Mouse (Mus musculus) kidney, embryonic 16.5 days (tissue): Measurements from ENCODE around the gene Haao. TPM values are rescaled to one million over a fixed set of nuclear protein-coding genes. Genes with fewer than 3 reads are reported as not detected.

ENCODE experiments used
- ATAC-seq: fragments of 200-750 bp; cut with Nextera tagmentation; 2 replicates; pipeline ENCODE4 v1.8.0; 2017; ENCODE audit warnings: moderate TSS enrichment; ENCODE audit not compliant: low FRiP score, low TSS enrichment
- H3K27ac ChIP-seq: fragments of 300-500 bp; sonication (generic); 2 replicates; pipeline ENCODE4 v1.5.1; 2014; ENCODE audit warnings: low read length
- H3K27me3 ChIP-seq: fragments of 300-500 bp; sonication (generic); 2 replicates; pipeline ENCODE4 v1.6.1; 2014; ENCODE audit warnings: low read length, control low read depth, mixed read lengths; ENCODE audit not compliant: insufficient read depth
- H3K36me3 ChIP-seq: fragments of 300-500 bp; sonication (generic); 2 replicates; pipeline ENCODE4 v1.6.1; 2014; ENCODE audit warnings: low read length, control low read depth, mixed read lengths; ENCODE audit not compliant: insufficient read depth
- H3K4me1 ChIP-seq: fragments of 300-500 bp; sonication (generic); 2 replicates; pipeline ENCODE4 v1.6.1; 2014; ENCODE audit warnings: low read length, control low read depth, mixed read lengths; ENCODE audit not compliant: insufficient read depth
- H3K4me2 ChIP-seq: fragments of 300-500 bp; sonication (generic); replicated peaks from 2 replicates; pipeline ENCODE4 v1.6.1; 2014; ENCODE audit warnings: low read depth, low read length
- H3K4me3 ChIP-seq: fragments of 300-500 bp; sonication (generic); 2 replicates; pipeline ENCODE4 v1.5.1; 2014; ENCODE audit warnings: mild to moderate bottlenecking, low read length
- H3K9ac ChIP-seq: fragments of 300-500 bp; sonication (generic); replicated peaks from 2 replicates; pipeline ENCODE4 v1.6.1; 2014; ENCODE audit warnings: low read length
- H3K9me3 ChIP-seq: fragments of 300-500 bp; sonication (generic); 2 replicates; pipeline ENCODE4 v1.6.1; 2016; ENCODE audit warnings: low read length, control low read depth
- WGBS: fragments of 180-500 bp; shearing (Covaris S2); extraction: QIAGEN DNeasy Blood & Tissue Kit; methylation state at CpG from one replicate; pipeline ENCODE4 v1.1.7; 2014; 5-methylcytosine and 5-hydroxymethylcytosine counted together
- polyA plus RNA-seq: library from polyadenylated mRNA; unstranded; fragments of >200 nt; fragmentation: Nextera tagmentation; extraction: Ambion mirVana; gene quantifications from 2 replicates; pipeline ENCODE4 v1.2.1, GENCODE M21; 2015

The Haao gene
- polyA plus RNA-seq, 1 experiment from 2014 or later, result 3.4 TPM

DNA sequence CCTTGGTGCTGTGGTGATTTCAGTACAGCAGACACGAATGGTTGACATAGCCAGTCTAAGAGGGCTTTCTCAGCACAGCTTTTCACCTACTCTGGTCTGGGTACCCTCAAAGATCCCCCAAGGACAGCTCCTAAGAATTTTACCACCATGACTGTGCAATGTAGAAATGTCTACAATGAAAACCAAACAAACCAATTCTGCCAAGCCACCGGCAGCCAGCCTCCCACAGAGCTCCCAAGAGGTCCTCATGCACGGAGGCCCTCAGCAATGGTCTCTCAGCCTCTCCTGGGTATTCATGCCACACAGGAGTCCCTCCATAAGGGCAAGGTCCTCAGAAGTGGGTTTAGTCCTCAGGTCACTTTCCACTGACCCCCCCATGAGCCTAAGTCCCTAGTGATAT, 38.6 kb upstream of the Haao start:
- H3K4me2 ChIP-seq, result no peak overlapping the region
- no peaks in the 10 kb centered on the region for H3K9me3 ChIP-seq
- ATAC-seq, result no peak
- H3K4me3 ChIP-seq, result no peak overlapping the region
- H3K27me3 ChIP-seq, result no peaks in the 10 kb centered on the region
- WGBS, result 82% methylated on average over 3 of the region's 3 CpGs
- peaks cover 25% of the 10 kb centered on the region for H3K4me1 ChIP-seq
- H3K27ac ChIP-seq, result no peak overlapping the region
- no peak overlapping the region for H3K9ac ChIP-seq
- no peaks in the 10 kb centered on the region for H3K36me3 ChIP-seq

DNA sequence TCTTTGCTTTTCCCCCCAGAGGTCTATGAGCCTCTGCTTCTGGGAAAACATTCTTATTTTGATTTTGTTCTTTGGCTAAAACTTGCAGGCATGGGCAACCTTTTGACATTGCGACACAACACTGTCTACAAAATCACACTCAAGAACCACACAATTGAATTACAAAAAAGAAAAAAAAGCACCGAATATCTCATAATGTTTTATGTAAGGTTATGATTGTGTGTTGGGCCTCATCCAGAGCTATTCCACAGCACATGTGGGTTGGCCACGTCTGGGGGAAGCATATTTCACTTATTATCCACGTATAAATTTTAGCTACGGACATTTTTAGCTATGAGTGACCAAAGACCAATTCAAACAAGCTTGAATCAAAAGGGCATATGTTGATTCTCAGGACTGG, 38.0 kb upstream of the Haao start:
- H3K27me3 ChIP-seq, result no peaks in the 10 kb centered on the region
- no peak overlapping the region for H3K9ac ChIP-seq
- H3K9me3 ChIP-seq, result no peaks in the 10 kb centered on the region
- no peak for ATAC-seq
- peaks cover 19% of the 10 kb centered on the region for H3K4me1 ChIP-seq
- H3K27ac ChIP-seq, result peak overlapping the region; percentile 58; the same call in 1 of the 2 replicates
- no peak overlapping the region for H3K4me3 ChIP-seq
- WGBS, result 77% methylated on average over 5 of the region's 5 CpGs
- H3K36me3 ChIP-seq, result no peaks in the 10 kb centered on the region
- no peak overlapping the region for H3K4me2 ChIP-seq

DNA sequence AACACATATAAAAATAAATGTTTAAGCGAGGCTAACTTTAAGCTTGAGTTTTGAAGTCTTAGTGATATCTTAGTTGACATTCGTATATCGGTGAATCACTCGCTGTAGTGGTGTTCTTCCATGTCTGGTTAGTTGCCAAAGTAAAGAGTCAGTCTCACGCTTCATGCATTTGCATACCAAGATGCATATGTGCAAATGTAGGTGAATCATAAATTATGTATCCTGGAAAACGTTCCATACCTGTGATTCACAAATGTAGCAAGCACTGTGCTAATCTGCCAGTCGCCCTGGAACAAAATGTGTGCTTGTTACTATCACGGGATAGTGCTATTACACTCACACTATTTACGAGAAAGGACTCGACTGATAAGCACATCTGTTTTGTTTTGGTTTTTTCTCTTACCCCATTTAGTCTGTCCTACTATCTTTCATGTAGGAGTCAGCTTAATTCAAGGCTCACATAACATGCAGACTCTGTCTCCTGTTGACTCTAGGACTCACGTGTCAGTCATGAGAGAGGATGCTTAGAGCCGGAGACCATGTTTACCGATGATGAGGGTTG, 37.3 kb upstream of the Haao start:
- Histone ChIP-seq H3K27ac (peak overlapping the region; percentile 58; the same call in 1 of the 2 replicates), H3K9ac (no peak overlapping the region), H3K4me3 (no peak overlapping the region), H3K4me1 (peaks cover 13% of the 10 kb centered on the region), H3K4me2 (no peak overlapping the region), H3K9me3 (no peaks in the 10 kb centered on the region), H3K36me3 (no peaks in the 10 kb centered on the region), H3K27me3 (no peaks in the 10 kb centered on the region)
- WGBS, result 69% methylated on average over 13 of the region's 13 CpGs
- no peak for ATAC-seq

DNA sequence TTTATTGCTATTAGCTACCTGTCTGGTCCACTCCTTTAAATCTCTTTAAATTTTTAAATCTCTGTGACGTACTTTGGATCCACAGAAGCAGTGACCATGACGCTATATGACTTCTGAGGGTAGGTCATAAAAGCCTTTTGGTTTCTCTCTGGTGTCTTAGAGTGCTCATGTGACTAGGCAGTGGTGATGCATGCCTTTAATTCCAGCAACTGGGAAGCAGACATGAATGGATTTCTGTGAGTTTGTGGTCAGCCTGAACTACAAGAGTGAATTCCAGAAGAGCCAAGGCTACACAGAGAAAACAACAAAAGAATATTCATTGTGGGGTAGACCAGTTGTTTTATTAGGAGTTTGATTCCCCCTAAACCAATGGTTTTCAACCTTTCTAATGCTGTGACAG, 35.0 kb upstream of the Haao start:
- H3K4me3 ChIP-seq, result no peak overlapping the region
- no peaks in the 10 kb centered on the region for H3K27me3 ChIP-seq
- no peaks in the 10 kb centered on the region for H3K36me3 ChIP-seq
- no peaks in the 10 kb centered on the region for H3K4me1 ChIP-seq
- no peaks in the 10 kb centered on the region for H3K9me3 ChIP-seq
- no peak overlapping the region for H3K4me2 ChIP-seq
- H3K27ac ChIP-seq, result no peak overlapping the region
- no peak overlapping the region for H3K9ac ChIP-seq
- no peak for ATAC-seq
- 72% methylated on average over 2 of the region's 2 CpGs for WGBS

DNA sequence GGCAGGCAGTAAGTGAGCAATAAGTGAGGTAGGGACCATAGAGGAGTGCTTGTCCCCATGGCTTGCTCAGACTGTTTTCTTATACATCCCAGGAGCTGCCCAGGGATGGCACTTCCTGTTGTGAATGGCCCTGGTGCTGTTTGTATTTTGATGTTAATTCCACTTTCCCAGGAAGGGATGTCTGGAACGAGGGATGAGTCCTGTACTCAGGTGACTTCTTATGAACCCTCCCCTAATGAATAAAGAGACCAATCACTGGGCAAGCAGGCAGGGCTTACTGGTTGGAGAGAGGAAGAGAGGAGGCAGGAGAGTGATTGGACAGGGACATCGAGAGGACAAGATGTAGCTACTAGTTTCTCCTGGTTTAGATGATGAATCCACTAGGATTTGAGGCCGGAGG, 33.3 kb upstream of the Haao start:
- Histone ChIP-seq H3K9ac (no peak overlapping the region), H3K4me1 (no peaks in the 10 kb centered on the region), H3K9me3 (peaks cover 6% of the 10 kb centered on the region; the same call in 1 of the 2 replicates), H3K27me3 (no peaks in the 10 kb centered on the region), H3K27ac (no peak overlapping the region), H3K4me3 (no peak overlapping the region), H3K36me3 (no peaks in the 10 kb centered on the region), H3K4me2 (no peak overlapping the region)
- ATAC-seq, result no peak
- 81% methylated on average over 3 of the region's 3 CpGs for WGBS

DNA sequence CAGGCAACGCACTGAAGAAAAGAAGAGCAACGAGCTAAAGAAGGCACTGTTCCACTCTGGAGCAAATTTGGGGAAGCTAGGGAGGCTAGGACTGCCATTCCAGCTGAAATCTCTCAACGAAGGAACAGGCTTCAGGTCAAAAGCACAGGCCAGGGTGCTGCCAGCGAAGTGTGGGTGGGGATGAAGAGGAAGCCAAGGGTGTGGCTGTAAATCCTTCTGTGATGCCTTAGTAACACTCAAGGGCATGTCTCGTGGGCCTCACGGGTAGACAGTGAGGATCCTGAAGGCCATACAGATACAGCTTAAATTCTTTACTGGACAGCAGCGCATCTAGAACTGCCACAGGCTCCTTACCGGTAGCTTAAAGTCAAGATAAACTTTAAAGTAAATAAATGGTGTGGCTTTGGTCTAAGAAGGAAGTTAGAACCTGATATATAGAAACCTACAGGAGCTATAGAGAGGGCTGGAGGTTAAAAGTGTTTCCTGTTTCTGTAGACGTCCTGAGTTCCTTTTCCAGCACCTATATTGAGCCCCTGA, 32.5 kb upstream of the Haao start:
- Histone ChIP-seq H3K27me3 (no peaks in the 10 kb centered on the region), H3K4me3 (no peak overlapping the region), H3K27ac (no peak overlapping the region), H3K4me2 (no peak overlapping the region), H3K4me1 (no peaks in the 10 kb centered on the region), H3K9me3 (peaks cover 6% of the 10 kb centered on the region; the same call in 1 of the 2 replicates), H3K9ac (no peak overlapping the region), H3K36me3 (no peaks in the 10 kb centered on the region)
- 60% methylated on average over 9 of the region's 9 CpGs for WGBS
- no peak for ATAC-seq

DNA sequence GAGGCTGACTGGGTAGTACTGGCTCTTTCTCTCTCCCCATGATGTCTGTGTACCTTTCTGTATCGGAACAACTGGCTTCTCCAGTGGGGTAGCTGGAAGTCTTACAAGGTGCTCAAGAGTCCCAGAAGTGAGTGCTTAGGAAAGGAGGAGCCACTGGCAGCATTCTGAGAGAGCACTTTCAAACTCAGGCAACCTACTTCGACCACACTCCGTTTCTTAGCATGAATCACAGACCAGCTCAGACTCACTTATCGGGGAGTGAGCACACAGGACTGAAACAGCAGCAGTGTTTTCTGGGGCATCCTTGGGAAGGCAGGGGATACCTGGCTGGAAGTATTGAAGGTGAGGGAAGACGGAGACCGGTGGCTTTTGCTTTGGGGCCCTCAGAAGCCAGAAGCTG, 31.9 kb upstream of the Haao start:
- Histone ChIP-seq H3K9ac (no peak overlapping the region), H3K9me3 (peaks cover 6% of the 10 kb centered on the region; the same call in 1 of the 2 replicates), H3K36me3 (no peaks in the 10 kb centered on the region), H3K4me1 (no peaks in the 10 kb centered on the region), H3K27ac (no peak overlapping the region), H3K4me2 (no peak overlapping the region), H3K27me3 (no peaks in the 10 kb centered on the region), H3K4me3 (no peak overlapping the region)
- WGBS, result 93% methylated on average over 6 of the region's 6 CpGs
- no peak for ATAC-seq

DNA sequence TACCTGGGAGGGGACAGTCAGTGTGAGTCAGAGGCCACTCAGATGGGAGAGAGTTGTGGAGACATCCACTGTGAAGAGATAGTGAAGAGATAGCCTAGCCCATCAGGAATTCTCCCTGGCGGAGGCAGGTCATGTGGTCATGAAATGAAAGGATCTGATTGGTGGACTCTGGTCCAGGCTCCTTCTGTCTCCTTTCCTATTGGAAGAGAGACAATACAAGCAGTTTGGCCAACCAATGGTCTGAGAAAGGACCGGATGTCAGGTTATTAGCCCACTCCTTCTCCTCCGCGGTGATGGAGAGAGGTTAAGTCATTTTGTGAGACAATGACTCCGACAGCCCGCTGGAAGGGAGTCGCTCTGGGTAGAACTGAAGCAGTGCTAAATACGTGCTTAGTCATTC, 26.8 kb upstream of the Haao start:
- Histone ChIP-seq H3K4me1 (peaks cover 7% of the 10 kb centered on the region; the same call in 1 of the 2 replicates), H3K27ac (no peak overlapping the region), H3K4me3 (no peak overlapping the region), H3K9me3 (peaks cover 6% of the 10 kb centered on the region; the same call in 1 of the 2 replicates), H3K36me3 (no peaks in the 10 kb centered on the region), H3K4me2 (no peak overlapping the region), H3K9ac (no peak overlapping the region), H3K27me3 (no peaks in the 10 kb centered on the region)
- ATAC-seq, result no peak
- 79% methylated on average over 8 of the region's 8 CpGs for WGBS

DNA sequence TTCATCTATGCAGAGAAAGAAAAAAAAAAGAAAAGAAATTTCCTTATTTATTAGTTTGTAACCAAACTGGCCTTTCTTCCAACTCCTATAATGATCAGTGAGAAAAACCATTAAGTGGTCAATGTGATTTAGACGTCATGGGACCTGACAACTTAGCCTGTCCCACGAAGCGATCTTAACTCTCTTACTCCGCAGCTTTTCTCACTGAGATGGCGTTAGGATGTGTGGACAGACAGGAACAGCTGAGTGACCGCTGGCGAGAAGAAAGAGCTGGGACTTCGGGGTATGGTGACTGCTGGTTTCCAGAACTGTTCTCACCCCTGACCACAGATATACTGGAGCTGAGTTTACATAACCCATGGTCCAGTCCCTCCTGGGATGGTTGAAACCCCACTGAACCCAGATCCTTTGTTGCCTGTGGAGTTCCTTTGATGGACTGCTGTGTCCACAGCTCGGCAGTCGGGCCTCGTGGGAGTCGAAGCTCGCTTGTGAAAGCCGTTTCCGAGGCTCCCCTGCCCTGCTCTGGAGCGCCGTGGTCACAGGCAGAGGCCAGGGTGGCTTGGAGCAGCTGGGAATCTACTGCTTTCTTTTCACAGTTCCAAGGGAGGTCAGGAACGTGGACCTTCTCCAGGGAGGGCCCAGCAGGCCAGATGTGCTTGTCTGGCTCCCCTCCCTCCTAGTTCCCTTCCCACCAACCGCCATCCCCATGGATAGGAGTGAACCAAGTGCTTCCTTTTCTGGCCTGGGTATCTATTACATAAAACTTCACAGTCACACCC, 25.8 kb upstream of the Haao start:
- H3K9ac ChIP-seq, result no peak overlapping the region
- 44% methylated on average over 19 of the region's 19 CpGs for WGBS

More for the DNA sequence above, 25.8 kb upstream of the Haao start:
- no peak overlapping the region for H3K4me2 ChIP-seq
- peaks cover 6% of the 10 kb centered on the region; the same call in 1 of the 2 replicates for H3K9me3 ChIP-seq
- H3K4me3 ChIP-seq, result no peak overlapping the region
- peak; percentile 59 for ATAC-seq
- peak overlapping the region; percentile 64 for H3K27ac ChIP-seq
- no peaks in the 10 kb centered on the region for H3K27me3 ChIP-seq
- no peaks in the 10 kb centered on the region for H3K36me3 ChIP-seq
- peaks cover 7% of the 10 kb centered on the region; the same call in 1 of the 2 replicates for H3K4me1 ChIP-seq
